Mouse (Mus musculus) C3H10T1/2 (cell line): ENCODE data around the gene Fxyd6. TPM values are rescaled to one million over a fixed set of nuclear protein-coding genes. Genes with fewer than 3 reads are reported as not detected.

ENCODE experiments used
- polyA plus RNA-seq, 2 experiments: library from polyadenylated mRNA; unstranded; fragments of >200 nt; fragmentation: generic; extraction: Trizol; gene quantifications; one replicate each; pipeline ENCODE4 v1.2.1; 2012; ENCODE audit warnings: missing spikeins in 2 of 2

Fxyd6 gene
- polyA plus RNA-seq: not detected

DNA sequence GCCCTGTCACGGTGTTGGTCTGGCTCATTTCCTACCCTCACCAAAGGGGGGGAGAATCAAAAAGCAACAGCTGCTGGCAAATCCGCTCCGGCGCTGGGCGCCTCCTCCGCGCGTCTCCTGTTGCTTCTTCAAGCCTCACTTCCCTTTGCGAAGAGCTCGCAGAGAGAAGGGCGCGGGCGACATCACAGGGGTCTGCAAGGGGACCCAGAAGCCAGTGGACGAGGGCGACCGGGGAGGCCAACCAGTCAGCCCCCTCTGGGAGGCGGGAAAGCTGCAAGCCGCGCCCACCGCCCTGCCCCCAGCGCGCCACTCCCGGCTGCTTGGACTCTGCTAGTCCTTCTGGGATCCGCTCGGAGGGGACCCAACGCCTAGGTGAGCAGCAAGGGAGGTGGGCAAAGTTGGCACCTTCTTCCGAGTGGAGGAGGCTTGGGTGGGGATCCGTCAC is at the start of gene Fxyd6:
Gene Fxyd6 (plus strand): TSS at position 69 of the 445 bp plus-strand sequence.

DNA sequence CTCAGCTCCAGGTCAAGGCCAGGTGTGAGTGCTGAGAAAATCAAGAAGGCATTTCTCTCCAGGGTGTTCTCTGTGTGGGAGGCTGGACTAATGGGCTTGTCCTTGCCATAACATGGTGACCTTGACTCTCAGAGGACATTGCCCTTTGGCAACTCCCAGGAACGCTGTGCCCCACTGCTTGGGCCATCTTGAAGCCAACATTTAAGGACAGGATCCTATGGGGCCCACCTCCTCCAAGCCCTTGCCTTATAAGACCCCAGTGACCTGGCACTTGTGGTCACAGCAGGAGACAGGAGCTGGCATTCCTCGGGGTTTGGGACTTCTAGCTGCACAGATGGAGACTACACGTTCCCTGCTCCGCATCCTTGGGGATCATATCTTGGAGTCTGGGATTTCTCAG is 29.4 kb downstream of the Fxyd6 start, which contains the start of gene Fxyd2:
Gene Fxyd2 (plus strand): TSS at position 236 of the 400 bp plus-strand sequence.

DNA sequence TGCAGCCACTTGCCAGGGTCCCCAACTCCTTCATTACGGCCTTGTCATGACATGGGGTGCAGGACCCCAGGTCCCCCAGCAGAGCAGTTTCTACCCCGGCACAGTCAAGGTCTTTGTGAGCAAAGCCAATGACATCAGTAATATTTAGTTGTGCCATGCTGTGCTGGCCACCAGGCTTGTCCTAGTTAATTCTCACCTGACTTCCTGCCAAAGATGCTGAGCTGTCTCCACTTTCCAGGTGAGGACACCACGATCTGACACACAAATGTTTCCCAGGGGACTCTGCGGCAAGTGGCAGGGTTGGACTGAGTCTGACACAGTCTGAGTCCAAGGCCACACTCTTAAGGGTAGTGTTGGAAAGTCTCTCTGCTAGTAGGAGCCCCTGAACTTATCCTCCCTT is 56.5 kb downstream of the Fxyd6 start, which contains the start of gene Dscaml1:
Gene Dscaml1 (plus strand): TSS at position 173 of the 400 bp plus-strand sequence.

Other genes starting within 250 kb of the Fxyd6 start
- not detected for gene Scn4b, start 231.8 kb upstream of the Fxyd6 start, polyA plus RNA-seq
- gene BC049352, start 188.2 kb upstream of the Fxyd6 start, polyA plus RNA-seq: not detected
- not detected for gene Tmprss4, start 166.1 kb upstream of the Fxyd6 start, polyA plus RNA-seq
- gene Il10ra, start 101.0 kb upstream of the Fxyd6 start, polyA plus RNA-seq: not detected
- gene Tmprss13, start 51.1 kb upstream of the Fxyd6 start, polyA plus RNA-seq: not detected
- gene Fxyd2, start 29.5 kb downstream of the Fxyd6 start, polyA plus RNA-seq: not detected
- gene Dscaml1, start 56.4 kb downstream of the Fxyd6 start, polyA plus RNA-seq: not detected